Mouse (Mus musculus) ES-Bruce4 (cell line): ENCODE results near the gene Vps26c. TPM values are rescaled to one million over a fixed set of nuclear protein-coding genes. Genes with fewer than 3 reads are reported as not detected.
"Not testable (repeated sequence)": the region's sequence is repeated elsewhere in the genome, so short reads cannot be mapped to it uniquely, and the experiment has no call there.

ENCODE experiments used
- H3K27ac ChIP-seq: 2 replicates; pipeline ENCODE4 v1.5.1; 2012; ENCODE audit warnings: low read length, inconsistent platforms; ENCODE audit not compliant: insufficient read depth
- H3K27me3 ChIP-seq: 2 replicates; pipeline ENCODE4 v1.6.1; 2012; ENCODE audit warnings: mild to moderate bottlenecking, low read length, inconsistent platforms; ENCODE audit not compliant: control insufficient read depth, poor library complexity, insufficient read depth, severe bottlenecking
- H3K36me3 ChIP-seq: 2 replicates; pipeline ENCODE4 v1.6.1; 2012; ENCODE audit warnings: inconsistent platforms, mild to moderate bottlenecking, low read length, moderate library complexity; ENCODE audit not compliant: control insufficient read depth, poor library complexity, insufficient read depth, severe bottlenecking
- H3K4me1 ChIP-seq: one replicate; pipeline ENCODE4 v1.8.1; 2011; ENCODE audit warnings: low read length; ENCODE audit not compliant: control insufficient read depth, insufficient read depth
- H3K4me3 ChIP-seq: 2 replicates; pipeline ENCODE4 v1.5.1; 2011; ENCODE audit warnings: low read depth, mild to moderate bottlenecking, low read length
- H3K9ac ChIP-seq: 2 replicates; pipeline ENCODE4 v1.6.1; 2012; ENCODE audit warnings: low read depth, mild to moderate bottlenecking, inconsistent platforms; ENCODE audit not compliant: poor library complexity, severe bottlenecking
- H3K9me3 ChIP-seq: replicated peaks from 2 replicates; pipeline ENCODE4 v1.6.1; 2012; ENCODE audit warnings: mild to moderate bottlenecking, low read length, inconsistent platforms; ENCODE audit not compliant: control insufficient read depth, poor library complexity, insufficient read depth, severe bottlenecking
- CTCF ChIP-seq: IDR thresholded peaks from one replicate; pipeline ENCODE4 v1.8.1; 2011; ENCODE audit warnings: low read depth, low read length
- EP300 ChIP-seq: IDR thresholded peaks from 2 replicates; pipeline ENCODE4 v1.6.1; 2011; ENCODE audit warnings: low read depth, low read length; ENCODE audit not compliant: insufficient read depth
- POLR2A ChIP-seq: IDR thresholded peaks from one replicate; pipeline ENCODE4 v1.8.1; 2011; ENCODE audit warnings: low read length; ENCODE audit not compliant: insufficient read depth
- polyA plus RNA-seq: library from polyadenylated mRNA; stranded (reverse); fragments of >200 nt; gene quantifications from 2 replicates; pipeline ENCODE4 v1.2.4, GENCODE M21; 2011; ENCODE audit warnings: low read depth; ENCODE audit not compliant: missing spikeins, insufficient read depth, insufficient read length

The Vps26c gene
- polyA plus RNA-seq, 1 experiment: 38.9 TPM

GRCm38 (mm10) chr16:94509983-94510382 is 16.6 kb downstream of the Vps26c start:
- Histone ChIP-seq H3K9me3 (no peaks in the 10 kb centered on the region), H3K4me3 (no peak overlapping the region), H3K27ac (no peak overlapping the region), H3K4me1 (no peaks in the 10 kb centered on the region), H3K36me3 (peaks cover 2% of the 10 kb centered on the region), H3K27me3 (no peaks in the 10 kb centered on the region), H3K9ac (no peak overlapping the region)
- TF ChIP-seq EP300: no peak
- TF ChIP-seq POLR2A: no peak
- TF ChIP-seq CTCF: no peak

GRCm38 (mm10) chr16:94508769-94509168 is 17.9 kb downstream of the Vps26c start:
- H3K9me3 ChIP-seq: no peaks in the 10 kb centered on the region
- no peak overlapping the region for H3K9ac ChIP-seq
- H3K27ac ChIP-seq: no peak overlapping the region
- TF ChIP-seq CTCF (no peak), POLR2A (no peak), EP300 (no peak)
- H3K4me3 ChIP-seq: no peak overlapping the region
- peaks cover 4% of the 10 kb centered on the region for H3K36me3 ChIP-seq
- no peaks in the 10 kb centered on the region for H3K4me1 ChIP-seq
- H3K27me3 ChIP-seq: no peaks in the 10 kb centered on the region

GRCm38 (mm10) chr16:94507071-94507470 is 19.6 kb downstream of the Vps26c start:
- Histone ChIP-seq H3K27ac (no peak overlapping the region), H3K9ac (no peak overlapping the region), H3K27me3 (no peaks in the 10 kb centered on the region), H3K9me3 (no peaks in the 10 kb centered on the region), H3K36me3 (peaks cover 8% of the 10 kb centered on the region), H3K4me1 (no peaks in the 10 kb centered on the region), H3K4me3 (no peak overlapping the region)
- no peak for TF ChIP-seq POLR2A
- no peak for TF ChIP-seq EP300
- TF ChIP-seq CTCF: no peak

GRCm38 (mm10) chr16:94504192-94504591 is 22.4 kb downstream of the Vps26c start:
- H3K27me3 ChIP-seq: no peaks in the 10 kb centered on the region
- no peaks in the 10 kb centered on the region for H3K4me1 ChIP-seq
- H3K9me3 ChIP-seq: no peaks in the 10 kb centered on the region
- no peak overlapping the region for H3K4me3 ChIP-seq
- no peak for TF ChIP-seq CTCF
- no peak for TF ChIP-seq EP300
- TF ChIP-seq POLR2A: no peak
- H3K27ac ChIP-seq: no peak overlapping the region
- H3K9ac ChIP-seq: no peak overlapping the region
- peaks cover 25% of the 10 kb centered on the region for H3K36me3 ChIP-seq

GRCm38 (mm10) chr16:94497911-94498310 is 28.7 kb downstream of the Vps26c start:
- Histone ChIP-seq H3K4me1 (no peaks in the 10 kb centered on the region), H3K36me3 (peaks cover 24% of the 10 kb centered on the region), H3K9me3 (no peaks in the 10 kb centered on the region), H3K4me3 (no peak overlapping the region), H3K9ac (no peak overlapping the region), H3K27ac (no peak overlapping the region), H3K27me3 (no peaks in the 10 kb centered on the region)
- TF ChIP-seq POLR2A (no peak), EP300 (no peak), CTCF (no peak)

- H3K9ac ChIP-seq, H3K27ac ChIP-seq, H3K4me1 ChIP-seq, H3K27me3 ChIP-seq, H3K9me3 ChIP-seq, H3K4me3 ChIP-seq: not testable (repeated sequence)
- peaks cover 20% of the 10 kb centered on the region for H3K36me3 ChIP-seq
Measured at GRCm38 (mm10) chr16:94497176-94497575, 29.5 kb downstream of the Vps26c start.
